Mouse (Mus musculus): Measurements from ENCODE around the gene Fxyd4. TPM values are rescaled to one million over a fixed set of nuclear protein-coding genes. Genes with fewer than 3 reads are reported as not detected.

Fxyd4 gene
- polyA plus RNA-seq, 1 experiment from 2014 or later: 1.8 TPM

DNA sequence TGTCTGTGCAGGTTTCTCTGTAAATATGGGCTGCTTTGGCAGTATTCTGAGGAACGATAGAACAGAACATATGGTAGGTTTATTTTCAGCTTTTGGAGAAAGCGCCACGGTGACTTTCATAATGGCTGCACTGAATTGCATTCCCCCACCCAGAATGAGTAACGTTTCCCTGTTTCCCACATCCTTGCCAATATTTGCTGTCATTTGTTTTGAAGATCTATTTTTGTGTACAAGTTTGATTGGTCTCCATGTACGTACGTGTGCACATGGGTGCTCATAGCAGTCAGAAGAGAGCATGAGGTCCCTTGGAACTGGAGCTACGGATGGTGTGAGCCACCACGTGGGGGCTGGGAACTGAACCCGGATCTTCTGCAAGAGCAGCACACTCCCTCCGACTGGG lies 1.5 kb upstream of the Fxyd4 start:
- Histone ChIP-seq H3K4me1 (ENCODE audit: control insufficient read depth, insufficient read depth, low read length) (no peaks in the 10 kb centered on the region), H3K27me3 (ENCODE audit: control insufficient read depth, insufficient read depth, low read depth, low read length) (no peaks in the 10 kb centered on the region), H3K27ac (ENCODE audit: low read length) (no peak overlapping the region), H3K4me2 (ENCODE audit: low read length) (no peak overlapping the region), H3K36me3 (ENCODE audit: control insufficient read depth, insufficient read depth, low read length) (no peaks in the 10 kb centered on the region), H3K9ac (ENCODE audit: low read depth, low read length) (no peak overlapping the region), H3K4me3 (ENCODE audit: low read depth, low read length) (no peak overlapping the region), H3K9me3 (replicated peaks; ENCODE audit: control insufficient read depth, low read length, poor library complexity, severe bottlenecking) (no peaks in the 10 kb centered on the region)
- ATAC-seq: no peak
- WGBS: 89% methylated on average over 10 of the region's 10 CpGs

DNA sequence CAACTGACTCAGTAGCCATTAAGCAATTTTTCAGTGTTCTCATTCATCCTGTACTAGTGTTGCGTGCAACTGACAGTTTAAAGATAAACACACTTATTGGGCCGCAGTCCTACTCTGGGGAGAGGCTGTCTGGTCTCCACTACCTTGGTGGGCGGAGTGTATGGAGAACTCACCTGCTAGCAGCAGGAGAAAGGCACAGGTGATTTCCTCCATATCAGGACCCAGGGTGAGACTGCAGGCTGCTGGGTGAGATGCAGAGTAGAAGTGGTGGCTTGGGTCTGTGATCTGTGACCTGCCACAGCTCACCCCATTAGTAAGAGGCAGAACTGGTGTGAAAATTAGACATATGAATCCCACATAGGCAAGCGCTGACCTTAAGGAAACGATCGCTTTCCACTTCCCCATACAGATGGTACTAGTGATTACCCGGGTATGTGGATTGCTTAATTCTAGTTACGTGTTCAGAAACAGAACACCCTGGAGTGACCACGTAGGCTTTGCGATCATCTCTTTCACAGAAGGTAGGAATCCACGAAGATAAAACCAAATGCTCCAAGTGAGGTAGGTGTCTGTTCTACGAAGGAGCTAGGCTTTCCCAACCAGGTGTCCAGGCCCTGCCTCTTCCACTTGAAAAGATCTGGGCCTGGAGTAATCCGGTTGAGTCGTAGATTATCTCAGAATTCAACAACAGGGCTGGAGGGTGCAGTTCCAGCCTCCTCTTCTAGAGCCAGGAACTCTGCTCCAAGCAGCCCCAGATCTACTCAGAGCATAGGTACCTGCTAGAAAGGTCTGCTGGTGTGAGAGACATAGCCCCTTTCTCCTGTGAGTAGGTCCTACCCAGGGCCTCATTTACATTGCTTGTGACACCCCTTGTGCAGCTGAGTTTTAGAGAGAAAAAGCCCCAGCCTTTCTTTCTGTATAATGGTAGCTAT lies 1.5 kb downstream of the Fxyd4 start:
- no peaks in the 10 kb centered on the region for H3K27me3 ChIP-seq (ENCODE audit: control insufficient read depth, insufficient read depth, low read depth, low read length)
- no peak overlapping the region for H3K9ac ChIP-seq (ENCODE audit: low read depth, low read length)
- H3K4me1 ChIP-seq (ENCODE audit: control insufficient read depth, insufficient read depth, low read length): no peaks in the 10 kb centered on the region
- 92% methylated on average over 14 of the region's 14 CpGs for WGBS
- no peaks in the 10 kb centered on the region for H3K36me3 ChIP-seq (ENCODE audit: control insufficient read depth, insufficient read depth, low read length)
- no peaks in the 10 kb centered on the region for H3K9me3 ChIP-seq (replicated peaks; ENCODE audit: control insufficient read depth, low read length, poor library complexity, severe bottlenecking)
- ATAC-seq: no peak
- H3K4me3 ChIP-seq (ENCODE audit: low read depth, low read length): no peak overlapping the region
- H3K4me2 ChIP-seq (ENCODE audit: low read length): no peak overlapping the region
- H3K27ac ChIP-seq (ENCODE audit: low read length): no peak overlapping the region

DNA sequence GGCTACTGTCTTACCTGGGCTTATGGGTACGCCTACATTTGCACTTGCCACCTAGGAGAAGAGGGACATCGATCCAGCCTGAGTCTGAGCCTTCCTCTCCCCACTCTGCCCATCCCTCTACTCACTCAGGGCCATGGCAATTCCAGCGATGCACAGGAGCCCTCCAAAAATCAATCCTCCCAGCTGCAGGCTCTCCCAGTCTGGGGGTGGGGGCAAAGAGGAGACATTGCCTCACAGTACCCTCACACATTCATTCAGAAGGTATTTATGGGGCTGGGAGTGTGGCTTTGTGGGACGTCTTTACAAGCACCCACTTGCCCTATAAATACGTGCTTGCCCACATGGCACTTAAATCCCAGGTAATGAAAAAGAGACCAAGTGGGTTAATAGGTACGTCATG lies 3.2 kb downstream of the Fxyd4 start:
- H3K4me1 ChIP-seq (ENCODE audit: control insufficient read depth, insufficient read depth, low read length): no peaks in the 10 kb centered on the region
- WGBS: 95% methylated on average over 6 of the region's 6 CpGs
- no peak for ATAC-seq
- no peak overlapping the region for H3K27ac ChIP-seq (ENCODE audit: low read length)
- H3K4me2 ChIP-seq (ENCODE audit: low read length): no peak overlapping the region
- peaks cover 3% of the 10 kb centered on the region; the same call in 1 of the 2 replicates for H3K36me3 ChIP-seq (ENCODE audit: control insufficient read depth, insufficient read depth, low read length)
- no peaks in the 10 kb centered on the region for H3K27me3 ChIP-seq (ENCODE audit: control insufficient read depth, insufficient read depth, low read depth, low read length)
- no peak overlapping the region for H3K9ac ChIP-seq (ENCODE audit: low read depth, low read length)
- no peak overlapping the region for H3K4me3 ChIP-seq (ENCODE audit: low read depth, low read length)
- H3K9me3 ChIP-seq (replicated peaks; ENCODE audit: control insufficient read depth, low read length, poor library complexity, severe bottlenecking): no peaks in the 10 kb centered on the region

DNA sequence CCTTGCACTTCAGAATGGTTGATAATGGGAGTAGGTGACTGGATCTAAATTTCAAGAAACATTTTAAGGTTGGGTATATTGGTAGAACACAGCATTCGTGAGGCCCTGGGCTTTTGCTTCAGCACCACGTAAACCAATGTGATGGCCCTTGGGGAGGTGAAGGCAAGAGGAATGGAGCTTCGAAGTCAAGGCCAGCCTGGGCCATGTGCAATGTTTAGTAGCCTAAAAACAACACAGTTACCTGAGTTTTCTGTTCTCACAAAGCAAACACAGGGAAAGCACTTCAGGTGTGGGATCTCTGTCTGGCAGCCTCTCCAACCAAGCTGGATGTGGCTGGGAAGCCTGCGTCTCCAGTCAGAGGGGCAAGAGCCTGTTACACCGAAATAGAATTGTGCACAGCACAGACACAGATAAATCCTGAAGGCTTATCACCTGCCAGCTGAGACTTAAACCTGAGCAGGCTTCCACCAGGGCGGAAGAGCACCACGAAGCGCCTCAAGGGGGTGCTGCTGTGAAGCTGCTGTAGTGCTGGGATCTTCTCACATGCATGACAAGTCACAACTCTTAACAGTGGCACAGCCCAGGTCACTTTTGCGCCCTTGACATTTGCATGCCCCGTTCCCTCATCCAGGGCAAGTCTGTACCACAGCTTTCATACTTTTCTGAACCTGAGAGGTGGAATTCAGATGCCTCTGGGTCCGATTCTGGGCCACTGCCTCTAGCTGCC lies 5.0 kb downstream of the Fxyd4 start:
- ATAC-seq: no peak
- no peaks in the 10 kb centered on the region for H3K4me1 ChIP-seq (ENCODE audit: control insufficient read depth, insufficient read depth, low read length)
- H3K36me3 ChIP-seq (ENCODE audit: control insufficient read depth, insufficient read depth, low read length): peaks cover 5% of the 10 kb centered on the region; the same call in 1 of the 2 replicates
- no peak overlapping the region for H3K27ac ChIP-seq (ENCODE audit: low read length)
- no peak overlapping the region for H3K4me3 ChIP-seq (ENCODE audit: low read depth, low read length)
- H3K4me2 ChIP-seq (ENCODE audit: low read length): no peak overlapping the region
- WGBS: 57% methylated on average over 11 of the region's 11 CpGs
- H3K9ac ChIP-seq (ENCODE audit: low read depth, low read length): no peak overlapping the region
- H3K27me3 ChIP-seq (ENCODE audit: control insufficient read depth, insufficient read depth, low read depth, low read length): no peaks in the 10 kb centered on the region
- no peaks in the 10 kb centered on the region for H3K9me3 ChIP-seq (replicated peaks; ENCODE audit: control insufficient read depth, low read length, poor library complexity, severe bottlenecking)

DNA sequence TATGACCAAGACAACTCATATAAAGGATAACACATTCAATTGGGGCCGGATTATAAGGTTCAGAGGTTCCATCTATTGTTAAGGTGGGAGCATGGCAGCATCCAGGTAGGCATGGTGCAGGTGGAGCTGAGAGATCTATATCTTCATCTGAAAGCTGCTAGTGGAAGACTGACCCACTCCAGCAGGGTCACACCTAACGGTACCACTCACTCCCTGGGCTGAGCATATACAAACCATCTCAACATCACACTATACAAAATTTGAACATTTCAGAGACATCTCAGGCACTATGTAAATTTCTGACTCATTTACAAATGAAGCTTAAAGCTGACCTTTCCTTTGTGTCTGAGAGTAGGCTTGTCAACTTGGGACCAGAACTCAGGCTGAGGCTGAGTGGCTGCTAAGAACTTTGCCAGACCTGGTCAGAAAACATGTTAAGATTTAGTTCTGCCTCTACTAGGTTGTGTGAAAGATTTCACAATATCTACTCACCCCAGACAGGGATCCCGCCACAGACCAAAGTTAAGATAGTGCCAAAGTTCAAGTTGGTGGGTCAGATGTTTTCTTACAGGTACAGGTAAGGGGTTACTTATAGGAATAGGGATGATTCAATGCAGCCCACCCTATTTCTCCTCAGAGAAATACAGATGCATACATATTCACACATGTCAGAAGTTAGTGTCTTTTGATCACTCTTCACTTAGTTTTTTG lies 7.4 kb downstream of the Fxyd4 start:
- no peak overlapping the region for H3K4me2 ChIP-seq (ENCODE audit: low read length)
- H3K27me3 ChIP-seq (ENCODE audit: control insufficient read depth, insufficient read depth, low read depth, low read length): no peaks in the 10 kb centered on the region
- no peak overlapping the region for H3K27ac ChIP-seq (ENCODE audit: low read length)
- H3K36me3 ChIP-seq (ENCODE audit: control insufficient read depth, insufficient read depth, low read length): peaks cover 9% of the 10 kb centered on the region; the same call in 1 of the 2 replicates
- no peak overlapping the region for H3K4me3 ChIP-seq (ENCODE audit: low read depth, low read length)
- no peaks in the 10 kb centered on the region for H3K4me1 ChIP-seq (ENCODE audit: control insufficient read depth, insufficient read depth, low read length)
- H3K9me3 ChIP-seq (replicated peaks; ENCODE audit: control insufficient read depth, low read length, poor library complexity, severe bottlenecking): no peaks in the 10 kb centered on the region
- no peak for ATAC-seq
- WGBS: 99% methylated on average over 3 of the region's 3 CpGs
- no peak overlapping the region for H3K9ac ChIP-seq (ENCODE audit: low read depth, low read length)

DNA sequence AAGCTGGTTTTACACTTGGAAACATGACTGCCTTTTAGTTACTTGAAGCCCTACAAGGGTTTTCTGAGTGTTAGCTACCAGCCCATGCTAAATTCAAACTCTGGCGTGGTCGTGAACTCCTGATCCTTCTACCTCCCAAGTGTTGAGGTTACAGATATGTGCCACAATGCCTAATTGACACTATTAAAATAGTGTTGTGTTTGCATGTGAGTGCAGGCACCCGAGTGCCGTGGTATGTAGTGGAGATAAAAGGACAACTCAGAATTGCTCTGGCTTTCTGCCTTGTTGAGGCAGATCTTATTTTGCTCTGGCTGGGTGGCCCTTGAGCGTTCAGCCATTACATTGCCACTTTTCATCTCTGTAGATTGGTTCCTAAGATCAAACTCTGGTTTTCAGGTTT lies 8.7 kb downstream of the Fxyd4 start:
- Histone ChIP-seq H3K4me3 (ENCODE audit: low read depth, low read length) (no peak overlapping the region), H3K27me3 (ENCODE audit: control insufficient read depth, insufficient read depth, low read depth, low read length) (no peaks in the 10 kb centered on the region), H3K9ac (ENCODE audit: low read depth, low read length) (no peak overlapping the region), H3K27ac (ENCODE audit: low read length) (no peak overlapping the region), H3K4me1 (ENCODE audit: control insufficient read depth, insufficient read depth, low read length) (no peaks in the 10 kb centered on the region), H3K36me3 (ENCODE audit: control insufficient read depth, insufficient read depth, low read length) (peaks cover 9% of the 10 kb centered on the region; the same call in 1 of the 2 replicates), H3K4me2 (ENCODE audit: low read length) (no peak overlapping the region), H3K9me3 (replicated peaks; ENCODE audit: control insufficient read depth, low read length, poor library complexity, severe bottlenecking) (no peaks in the 10 kb centered on the region)
- ATAC-seq: no peak
- 94% methylated on average over 5 of the region's 5 CpGs for WGBS

DNA sequence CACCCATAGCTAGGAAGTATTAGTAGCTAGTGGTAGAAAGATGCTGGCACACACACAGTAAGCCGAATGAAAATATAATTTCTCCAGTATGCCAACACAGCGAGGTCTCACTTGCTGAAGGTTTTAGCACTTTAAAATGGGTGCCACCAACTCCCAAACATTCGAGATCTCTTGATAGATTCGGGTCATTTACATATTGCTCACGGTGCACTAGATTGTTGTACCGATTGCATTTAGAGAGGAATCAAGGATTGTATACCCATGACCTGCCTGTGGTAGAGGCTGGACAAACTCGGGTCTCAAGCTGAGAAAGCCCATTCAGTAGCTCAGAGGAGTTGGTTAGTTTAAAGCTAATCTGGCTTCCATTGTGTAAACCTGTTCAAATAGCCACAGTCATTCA lies 9.5 kb downstream of the Fxyd4 start:
- WGBS: 86% methylated on average over 7 of the region's 7 CpGs

DNA sequence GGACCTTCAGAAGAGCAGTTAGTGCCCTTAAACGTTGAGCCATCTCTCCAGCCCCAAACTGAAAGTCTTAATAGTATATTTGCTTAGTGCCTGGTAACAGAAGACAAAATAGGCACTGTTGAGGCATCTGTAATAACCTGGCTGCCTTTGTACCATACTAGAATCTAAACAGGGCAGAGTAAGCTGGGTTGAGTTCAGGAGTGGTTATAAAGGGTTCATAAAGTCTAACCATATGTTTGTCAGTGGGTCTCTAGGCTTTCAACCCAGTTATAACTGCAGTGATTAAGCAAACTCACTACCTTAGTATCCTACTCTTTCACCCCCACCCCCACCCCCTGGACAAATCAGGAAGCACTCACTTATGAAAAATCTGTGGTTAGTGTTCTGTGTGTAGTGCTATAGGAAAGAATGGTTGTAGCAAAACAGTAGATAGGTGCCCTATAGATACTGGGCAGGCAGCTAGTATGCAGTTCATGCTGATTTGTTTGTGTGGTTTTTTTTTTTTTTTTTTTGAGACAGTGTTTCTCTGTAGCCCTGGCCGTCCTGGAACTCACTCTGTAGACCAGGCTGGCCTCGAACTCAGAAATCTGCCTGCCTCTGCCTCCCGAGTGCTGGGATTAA lies 10.5 kb downstream of the Fxyd4 start:
- Histone ChIP-seq H3K9ac (ENCODE audit: low read depth, low read length) (no peak overlapping the region), H3K27me3 (ENCODE audit: control insufficient read depth, insufficient read depth, low read depth, low read length) (no peaks in the 10 kb centered on the region), H3K36me3 (ENCODE audit: control insufficient read depth, insufficient read depth, low read length) (peaks cover 9% of the 10 kb centered on the region; the same call in 1 of the 2 replicates), H3K4me1 (ENCODE audit: control insufficient read depth, insufficient read depth, low read length) (no peaks in the 10 kb centered on the region), H3K4me3 (ENCODE audit: low read depth, low read length) (no peak overlapping the region), H3K4me2 (ENCODE audit: low read length) (no peak overlapping the region), H3K27ac (ENCODE audit: low read length) (no peak overlapping the region), H3K9me3 (replicated peaks; ENCODE audit: control insufficient read depth, low read length, poor library complexity, severe bottlenecking) (no peaks in the 10 kb centered on the region)
- 83% methylated on average over 4 of the region's 4 CpGs for WGBS
- ATAC-seq: no peak

More for the DNA sequence above, 9.5 kb downstream of the Fxyd4 start:
- H3K27ac ChIP-seq (ENCODE audit: low read length): no peak overlapping the region
- no peaks in the 10 kb centered on the region for H3K9me3 ChIP-seq (replicated peaks; ENCODE audit: control insufficient read depth, low read length, poor library complexity, severe bottlenecking)
- H3K9ac ChIP-seq (ENCODE audit: low read depth, low read length): no peak overlapping the region
- H3K4me2 ChIP-seq (ENCODE audit: low read length): no peak overlapping the region
- no peaks in the 10 kb centered on the region for H3K27me3 ChIP-seq (ENCODE audit: control insufficient read depth, insufficient read depth, low read depth, low read length)
- no peak for ATAC-seq
- H3K36me3 ChIP-seq (ENCODE audit: control insufficient read depth, insufficient read depth, low read length): peaks cover 9% of the 10 kb centered on the region; the same call in 1 of the 2 replicates
- H3K4me1 ChIP-seq (ENCODE audit: control insufficient read depth, insufficient read depth, low read length): no peaks in the 10 kb centered on the region
- H3K4me3 ChIP-seq (ENCODE audit: low read depth, low read length): no peak overlapping the region

Data from midbrain, embryonic 16.5 days (tissue).